Mouse (Mus musculus) layer of hippocampus, postnatal 14 days (tissue): ENCODE measurements around the gene Dcx. TPM values are rescaled to one million over a fixed set of nuclear protein-coding genes. Genes with fewer than 3 reads are reported as not detected.

ENCODE experiments used
- DNase-seq, 2 experiments: peaks; one replicate each; pipeline ENCODE4 v3.0.0; 2021 to 2022; ENCODE audit warnings: low spot score in 2 of 2, mixed read lengths in 1 of 2
- long read RNA-seq, 2 experiments: library from polyadenylated mRNA; stranded (forward); transcript quantifications; one replicate each; pipeline ENCODE4 v2.0.0; 2021
- total RNA-seq, 2 experiments: library from RNA; stranded (reverse); gene quantifications; 2 replicates each; pipeline ENCODE4 v1.2.3; 2021

Dcx gene
- total RNA-seq = 10 to 100 TPM; 65.9 to 73.4 TPM
- long read RNA-seq, experiment 1, partial matches to known transcripts = 0 of 4 reads
- long read RNA-seq, experiment 1, other reads (novel, unspliced or antisense) = 2 of 4 reads
- long read RNA-seq, experiment 2, partial matches to known transcripts = 0 of 4 reads
- long read RNA-seq, experiment 2, other reads (novel, unspliced or antisense) = 4 of 4 reads

DNA sequence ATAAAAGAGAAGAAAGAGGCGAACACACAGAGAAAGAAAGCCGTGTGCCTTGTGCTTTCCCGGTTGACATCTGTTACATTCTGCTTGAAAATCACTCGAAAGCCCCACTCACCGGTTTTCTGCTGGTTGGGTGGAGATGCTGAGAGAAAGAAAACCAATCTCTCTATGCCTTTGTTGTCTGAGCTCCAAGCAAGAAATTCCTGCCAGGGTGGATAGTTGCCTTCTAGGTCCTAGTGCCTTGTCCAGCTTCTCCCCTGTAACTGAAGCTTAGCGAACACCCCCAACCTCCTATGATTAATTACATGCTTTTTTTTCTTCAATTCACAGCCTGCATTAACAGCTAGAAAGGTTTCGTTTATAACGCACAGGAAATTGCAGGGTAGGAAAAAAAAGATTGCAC is at the start of gene Dcx:
Dcx (minus strand) TSS at position 354 of the 400 bp plus-strand sequence.
- peak; percentile 31 to 60 for DNase-seq

DNA sequence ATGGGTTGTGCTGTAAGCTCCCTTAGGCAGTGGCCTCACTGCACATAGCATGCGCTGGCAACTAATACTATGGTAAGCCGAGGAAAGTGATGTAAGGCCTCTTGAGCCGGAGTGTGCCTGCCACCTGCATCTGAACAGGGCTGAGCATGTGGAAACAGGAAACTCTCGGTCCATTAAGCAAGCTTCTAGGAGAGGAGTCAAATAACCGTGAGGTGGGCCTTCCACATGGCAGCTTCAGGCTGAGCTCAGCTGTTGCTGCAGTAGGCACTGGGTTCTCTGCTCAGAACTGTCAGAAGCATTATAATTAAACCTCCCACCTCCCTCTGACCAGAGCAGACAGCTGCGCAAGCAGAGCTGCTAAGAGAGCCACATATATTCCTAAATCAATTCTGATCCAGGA is 33.1 kb upstream of the Dcx start:
- DNase-seq = no peak

DNA sequence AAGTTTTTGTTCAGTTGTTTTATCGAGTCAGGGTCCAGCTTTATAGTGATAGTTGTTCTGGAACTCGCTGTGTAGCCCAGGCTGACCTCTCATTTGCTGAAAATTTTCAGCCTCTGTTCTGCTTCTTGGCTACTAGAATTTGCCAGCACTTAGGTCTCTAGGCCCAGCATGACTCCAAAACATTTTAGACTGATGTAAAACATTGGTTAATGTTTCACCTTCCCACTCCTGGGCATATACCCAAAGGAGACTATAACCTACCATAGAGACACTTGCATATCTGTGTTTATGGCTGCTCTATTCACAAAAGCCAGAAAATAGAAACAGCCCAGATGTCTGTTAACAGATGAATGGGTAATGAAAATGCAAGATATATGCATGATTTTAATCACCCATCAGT is 560 bp upstream of the Dcx start:
- no peak for DNase-seq

DNA sequence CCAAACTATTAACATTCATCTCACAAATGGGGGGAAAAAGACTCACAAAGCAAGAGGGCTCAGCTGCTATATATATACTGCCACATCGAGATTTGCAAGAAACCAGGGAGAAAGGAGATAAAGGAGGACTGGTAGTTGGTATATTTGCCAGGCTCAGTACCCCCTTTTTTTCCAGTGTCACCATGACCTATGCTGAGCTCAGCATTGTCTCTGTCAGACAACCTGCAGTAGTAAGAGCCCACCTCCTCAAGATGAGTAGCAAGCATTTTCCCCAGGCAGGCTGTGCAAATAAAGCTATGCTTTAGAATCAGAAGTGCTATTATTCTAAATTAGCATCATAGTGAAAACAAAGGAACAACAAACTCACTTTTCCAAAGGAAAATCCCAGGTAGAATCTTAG is 581 bp downstream of the Dcx start:
- DNase-seq = no peak

DNA sequence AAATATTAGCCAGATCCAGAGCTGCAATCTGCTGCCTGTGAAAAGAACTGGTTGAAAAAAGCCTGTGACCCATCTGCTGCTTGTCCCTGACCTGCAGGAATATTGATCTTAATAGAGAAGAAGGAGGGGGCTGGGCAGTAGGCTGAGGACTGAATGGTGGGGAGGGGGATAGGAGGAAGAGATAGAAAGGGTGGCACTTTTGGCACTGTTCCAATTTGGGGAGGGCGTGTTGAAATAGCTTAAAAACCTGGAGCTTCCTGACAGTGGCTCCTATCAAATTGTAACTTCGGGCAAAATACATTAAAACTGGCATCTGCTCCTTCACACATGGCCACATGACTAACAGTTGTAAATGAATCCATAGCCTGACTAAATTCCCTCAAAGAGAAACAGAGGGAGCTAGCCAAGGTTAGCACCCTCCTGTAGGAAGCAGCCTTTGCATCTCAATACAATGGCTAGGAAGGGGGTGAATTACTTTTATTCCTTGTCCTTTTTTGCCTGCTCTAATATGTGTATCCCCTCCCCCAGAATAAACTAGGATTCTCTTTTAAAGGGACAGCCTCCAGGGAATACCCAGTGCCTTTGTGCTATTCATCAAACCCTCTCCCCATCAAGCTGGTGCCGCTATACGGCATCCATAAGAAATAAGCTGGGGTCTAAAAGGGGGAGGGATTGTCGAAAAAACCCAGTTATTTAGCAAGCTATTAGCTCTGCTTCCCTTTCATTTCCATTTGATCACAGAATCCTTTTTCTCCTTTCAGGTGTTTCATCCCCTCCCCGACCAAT is 1.5 kb downstream of the Dcx start:
- peak in 1 of 2 experiments; percentile 11 for DNase-seq

GRCm38 (mm10) chrX:143922070-143922469 is 11.0 kb downstream of the Dcx start:
- DNase-seq = no peak

DNA sequence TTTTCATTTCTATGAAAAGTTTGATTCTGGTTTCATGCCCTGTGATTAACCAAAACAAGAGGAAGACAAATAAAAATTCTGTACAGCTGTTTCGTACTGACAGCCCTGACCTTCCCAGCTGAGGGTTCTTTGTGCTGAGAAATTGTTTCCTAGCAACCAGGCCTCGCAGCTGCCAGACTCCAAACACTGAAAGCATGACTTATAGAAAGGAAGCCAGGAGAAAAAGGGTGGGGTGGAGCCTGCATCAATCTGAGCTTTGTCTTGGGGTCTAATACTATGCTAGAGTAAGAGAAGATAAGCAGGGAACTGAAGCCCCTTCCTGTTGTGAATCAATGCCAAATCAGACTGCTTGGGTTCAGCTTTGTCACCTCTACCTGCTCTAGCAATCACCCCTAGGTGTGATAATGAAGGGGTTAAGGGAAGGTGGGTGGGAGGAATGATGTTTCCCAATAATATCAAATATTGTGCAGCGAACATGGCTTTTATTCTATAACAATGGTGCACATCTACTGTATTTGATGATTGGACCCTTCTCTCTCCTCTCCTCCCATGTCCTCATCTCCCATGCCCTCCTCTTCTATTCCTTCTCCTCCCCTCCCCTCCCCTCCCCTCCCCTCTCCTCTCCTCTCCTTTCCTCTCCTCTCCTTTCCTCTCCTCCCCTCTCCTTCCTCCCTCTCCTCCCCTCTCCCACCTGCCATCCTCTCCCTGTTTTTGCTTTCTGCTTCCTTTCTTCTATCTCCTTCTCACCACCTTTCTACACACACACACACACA is 26.2 kb downstream of the Dcx start:
- no peak for DNase-seq

DNA sequence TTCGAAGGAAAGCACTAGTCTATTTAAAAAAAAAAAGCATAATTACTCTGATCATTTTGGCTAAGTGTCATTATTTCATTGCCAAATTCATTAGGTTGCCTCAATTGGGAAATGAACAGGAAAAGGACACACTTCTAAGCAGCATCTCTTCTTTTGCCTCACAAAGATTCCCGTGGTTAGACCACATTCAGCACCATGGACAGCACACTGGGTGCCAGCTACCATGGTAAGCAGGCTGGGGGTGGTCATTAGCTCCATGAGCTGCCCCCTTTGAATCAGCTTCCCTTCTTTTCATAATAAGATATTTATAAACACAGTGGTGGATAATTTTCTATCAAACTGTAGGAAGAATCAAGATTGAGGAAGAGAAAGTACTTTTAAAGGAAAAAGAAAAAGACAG is 28.4 kb downstream of the Dcx start:
- DNase-seq = no peak

DNA sequence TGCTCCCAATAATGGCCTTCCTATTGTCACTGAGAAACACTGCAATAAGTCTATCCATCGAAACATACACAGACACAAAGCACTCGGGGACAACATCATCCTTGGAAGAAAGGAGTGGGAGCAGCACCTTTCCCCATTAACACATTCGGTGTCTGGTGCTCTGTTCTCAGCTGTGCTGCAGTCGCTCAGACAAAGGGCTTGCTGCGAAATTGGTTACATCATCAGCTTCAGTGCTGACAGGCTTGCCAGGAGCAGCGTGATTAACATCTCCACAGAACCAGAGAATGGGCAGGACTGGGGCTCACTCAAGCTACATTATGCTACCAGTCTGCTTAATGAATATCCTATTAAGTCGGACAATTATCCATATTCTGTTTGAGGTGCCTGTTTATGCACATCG is 30.8 kb downstream of the Dcx start:
- DNase-seq = peak; percentile 17 to 33

GRCm38 (mm10) chrX:143897363-143898285 is 35.5 kb downstream of the Dcx start:
- no peak for DNase-seq

DNA sequence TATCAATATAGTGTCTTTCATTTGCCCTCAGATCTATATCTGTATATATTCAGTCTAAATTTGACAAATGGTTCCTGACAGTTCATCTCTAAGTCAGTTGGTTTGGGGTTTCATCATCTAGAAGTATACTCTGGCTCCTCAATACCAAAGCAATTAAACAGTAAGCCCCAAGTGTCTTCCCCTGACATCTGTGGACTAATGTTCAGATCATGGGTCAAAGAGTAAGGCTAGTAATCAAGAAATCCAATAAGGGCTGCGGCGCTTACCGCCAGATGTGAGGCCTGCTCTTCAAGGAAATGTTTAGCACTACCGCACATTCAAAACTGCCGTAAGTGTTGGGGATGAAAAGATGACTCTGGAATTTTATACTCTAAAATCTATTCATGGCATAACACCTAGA is 36.2 kb downstream of the Dcx start:
- no peak for DNase-seq

DNA sequence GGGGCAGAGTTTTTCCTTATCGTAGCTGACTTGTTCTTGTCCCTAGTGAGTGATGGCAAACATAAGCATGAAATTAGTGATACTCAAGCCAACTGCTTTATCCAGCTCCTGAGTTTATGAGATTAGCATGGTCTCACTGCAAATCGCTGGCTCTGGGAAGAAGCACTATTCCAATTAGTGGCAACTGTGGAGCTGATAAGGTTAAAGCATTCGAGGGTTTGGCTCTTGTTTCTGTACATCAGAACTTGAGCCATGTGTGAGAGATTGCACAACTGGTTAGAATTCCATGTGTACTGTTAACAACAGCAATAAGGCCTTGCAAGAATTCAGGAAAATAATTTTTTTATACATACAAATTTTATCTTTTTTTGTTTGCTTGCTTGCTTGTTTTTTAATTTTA is 39.9 kb downstream of the Dcx start:
- no peak for DNase-seq

GRCm38 (mm10) chrX:143885765-143886164 is 47.3 kb downstream of the Dcx start:
- no peak for DNase-seq

DNA sequence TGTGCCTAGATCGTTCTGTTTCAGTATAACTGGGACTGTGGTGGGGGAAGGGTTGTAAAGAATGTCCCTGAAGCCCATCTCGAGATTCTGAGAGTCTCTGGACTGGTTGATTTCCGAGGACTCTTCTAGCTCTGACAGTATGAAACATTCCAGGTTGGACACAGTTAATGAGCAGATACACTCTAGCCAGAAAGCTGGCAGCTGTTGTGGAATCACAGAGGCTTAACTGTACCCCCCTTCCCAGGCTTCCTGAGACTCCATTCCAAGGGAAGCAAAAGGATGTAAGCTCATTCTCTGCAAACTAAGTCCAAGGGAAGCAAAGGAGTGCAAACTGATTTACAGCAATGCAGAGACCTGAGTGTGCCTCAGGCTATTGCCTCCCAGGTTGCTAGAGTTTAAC is 48.2 kb downstream of the Dcx start:
- DNase-seq = no peak

GRCm38 (mm10) chrX:143884299-143884698 is 48.8 kb downstream of the Dcx start:
- no peak for DNase-seq

- DNase-seq = peak in 1 of 2 experiments; percentile 18
Measured at GRCm38 (mm10) chrX:143881806-143882468, 51.2 kb downstream of the Dcx start.

- no peak for DNase-seq
Measured at GRCm38 (mm10) chrX:143879631-143880030, 53.5 kb downstream of the Dcx start.

DNA sequence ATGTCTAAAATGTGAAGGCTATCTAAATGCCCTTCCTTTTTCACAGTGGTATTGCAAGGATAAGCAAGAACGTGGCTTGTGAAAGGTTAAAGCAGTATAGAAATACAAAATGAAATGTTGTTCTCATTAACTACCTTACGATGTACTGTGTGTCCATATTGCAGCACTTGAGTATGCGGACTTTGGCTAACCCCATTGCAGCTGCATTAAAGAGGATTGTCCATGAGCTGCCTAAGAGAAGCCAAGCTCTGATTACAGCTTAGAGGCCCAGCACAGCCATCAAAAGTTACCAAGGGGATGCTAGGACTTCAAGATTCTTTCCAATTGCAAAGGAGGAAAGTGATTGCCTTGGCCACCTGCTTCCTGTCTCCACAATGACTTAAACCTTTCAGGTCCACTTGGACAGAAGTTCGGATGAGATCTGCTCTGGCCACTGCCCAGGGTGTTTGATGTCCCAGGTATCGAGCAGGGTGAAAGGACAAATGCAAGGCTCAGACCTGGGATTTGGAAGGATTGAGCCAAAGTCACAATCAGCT is 65.9 kb downstream of the Dcx start:
- DNase-seq = no peak

DNA sequence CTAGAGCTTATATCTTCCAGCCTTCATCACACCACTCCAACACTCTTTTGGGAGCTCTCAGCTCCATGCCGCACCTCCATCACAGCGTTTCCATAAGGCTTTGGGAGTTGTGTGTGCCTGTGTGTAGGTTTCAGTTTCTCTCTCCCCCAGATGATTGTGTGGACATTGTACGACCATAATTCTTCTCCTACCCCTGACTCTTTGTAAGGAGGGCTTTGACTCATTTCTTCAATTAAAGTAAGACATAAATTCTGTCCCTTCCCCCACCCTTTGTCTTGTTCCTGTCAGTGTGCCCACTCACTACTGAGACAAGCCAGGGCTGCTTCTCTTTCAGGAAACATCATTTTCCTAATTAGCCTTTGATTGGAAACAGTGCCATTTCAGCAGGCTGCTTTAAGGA is 81.8 kb downstream of the Dcx start:
- DNase-seq = peak in 1 of 2 experiments; percentile 3

- DNase-seq = no peak
Measured at GRCm38 (mm10) chrX:143849969-143850368, 83.1 kb downstream of the Dcx start.
